Mouse (Mus musculus) MEL (cell line): ENCODE data around the gene Pcdh20. TPM values are rescaled to one million over a fixed set of nuclear protein-coding genes. Genes with fewer than 3 reads are reported as not detected.

Experiments used
- DNase-seq: peaks from one replicate; pipeline ENCODE4 v3.0.0; 2011; ENCODE audit warnings: low read depth, low spot score
- H3K27ac ChIP-seq: 2 replicates; pipeline ENCODE4 v1.5.1; 2012; ENCODE audit warnings: low read depth, mild to moderate bottlenecking, control low read depth, low read length, moderate library complexity; ENCODE audit not compliant: control insufficient read depth
- H3K27me3 ChIP-seq, 2 experiments: fragments of 150-350 bp in 1 of 2; sonication (generic) in 1 of 2; 2 replicates each; pipeline ENCODE4 v1.6.1; 2012; ENCODE audit warnings: low read length in 2 of 2, mild to moderate bottlenecking in 2 of 2, improper control_type of control experiment in 1 of 2, moderate library complexity in 1 of 2; ENCODE audit not compliant: insufficient read depth in 2 of 2, control insufficient read depth in 1 of 2
- H3K36me3 ChIP-seq, 2 experiments: 2 replicates each; pipeline ENCODE4 v1.6.1; 2012 to 2014; ENCODE audit warnings: low read length in 2 of 2, improper control_type of control experiment in 1 of 2, inconsistent platforms in 1 of 2, mild to moderate bottlenecking in 1 of 2; ENCODE audit not compliant: insufficient read depth in 2 of 2, control insufficient read depth in 1 of 2
- H3K4me1 ChIP-seq, 2 experiments: fragments of 150-350 bp in 1 of 2; sonication (generic) in 1 of 2; 2 replicates each; pipeline ENCODE4 v1.6.1; 2012; ENCODE audit warnings: low read length in 2 of 2, improper control_type of control experiment in 1 of 2, mild to moderate bottlenecking in 1 of 2; ENCODE audit not compliant: insufficient read depth in 2 of 2, control insufficient read depth in 1 of 2
- H3K4me3 ChIP-seq, 2 experiments: fragments of 150-350 bp in 1 of 2; sonication (generic) in 1 of 2; 2 replicates each; pipeline ENCODE4 v1.5.1; 2012; ENCODE audit warnings: low read depth in 2 of 2, low read length in 2 of 2, mild to moderate bottlenecking in 2 of 2, moderate library complexity in 2 of 2, control low read depth in 1 of 2, improper control_type of control experiment in 1 of 2; ENCODE audit not compliant: control insufficient read depth in 1 of 2, insufficient read depth in 1 of 2
- H3K79me2 ChIP-seq: 2 replicates; pipeline ENCODE4 v1.6.1; 2012; ENCODE audit warnings: mild to moderate bottlenecking, low read length, moderate library complexity; ENCODE audit not compliant: control insufficient read depth, poor library complexity, insufficient read depth
- H3K9ac ChIP-seq: 2 replicates; pipeline ENCODE4 v1.6.1; 2012; ENCODE audit warnings: low read depth, mild to moderate bottlenecking, control low read depth, low read length, moderate library complexity; ENCODE audit not compliant: control insufficient read depth, poor library complexity, severe bottlenecking
- H3K9me3 ChIP-seq: fragments of 150-350 bp; sonication (generic); replicated peaks from 2 replicates; pipeline ENCODE4 v1.6.1; 2012; ENCODE audit warnings: mild to moderate bottlenecking, low read length, improper control_type of control experiment, moderate library complexity; ENCODE audit not compliant: insufficient read depth
- BHLHE40 ChIP-seq: IDR thresholded peaks from 2 replicates; pipeline ENCODE4 v1.6.1; 2012; ENCODE audit warnings: low read depth, mild to moderate bottlenecking, inconsistent platforms, low read length, improper control_type of control experiment, borderline replicate concordance
- CTCF ChIP-seq, 3 experiments: IDR thresholded peaks in 2 of 3; conservative IDR thresholded peaks in 1 of 3; 2 replicates each; pipeline ENCODE4 v1.5.1; 2011 to 2012; ENCODE audit warnings: low read length in 3 of 3, low read depth in 2 of 3, mild to moderate bottlenecking in 2 of 3, improper control_type of control experiment in 1 of 3, inconsistent platforms in 1 of 3, mixed read lengths in 1 of 3, moderate library complexity in 1 of 3; ENCODE audit not compliant: control insufficient read depth in 1 of 3, insufficient read depth in 1 of 3, poor library complexity in 1 of 3, severe bottlenecking in 1 of 3
- E2F4 ChIP-seq: IDR thresholded peaks from 2 replicates; pipeline ENCODE4 v1.6.1; 2011; ENCODE audit warnings: low read depth, low read length, improper control_type of control experiment, borderline replicate concordance
- ELF1 ChIP-seq: IDR thresholded peaks from 2 replicates; pipeline ENCODE4 v1.6.1; 2014; ENCODE audit warnings: low read depth, mild to moderate bottlenecking, inconsistent platforms, low read length, improper control_type of control experiment, moderate library complexity
- GABPA ChIP-seq: IDR thresholded peaks from 2 replicates; pipeline ENCODE4 v1.6.1; 2012; ENCODE audit warnings: low read depth, mild to moderate bottlenecking, inconsistent platforms, low read length, improper control_type of control experiment, moderate library complexity
- KAT2A ChIP-seq: conservative IDR thresholded peaks from 2 replicates; pipeline ENCODE4 v1.6.1; 2012; ENCODE audit warnings: low read depth, low read length, improper control_type of control experiment, inconsistent platforms
- MAFK ChIP-seq: IDR thresholded peaks from 2 replicates; pipeline ENCODE4 v1.6.1; 2011; ENCODE audit warnings: low read depth, mild to moderate bottlenecking, low read length, improper control_type of control experiment, borderline replicate concordance
- MAX ChIP-seq: IDR thresholded peaks from 2 replicates; pipeline ENCODE4 v1.6.1; 2011; ENCODE audit warnings: low read length, improper control_type of control experiment
- MYB ChIP-seq: IDR thresholded peaks from 2 replicates; pipeline ENCODE4 v1.6.1; 2011; ENCODE audit warnings: mild to moderate bottlenecking, low read depth, low read length, improper control_type of control experiment
- RAD21 ChIP-seq: IDR thresholded peaks from 2 replicates; pipeline ENCODE4 v1.6.1; 2011; ENCODE audit warnings: mild to moderate bottlenecking, low read depth, low read length, improper control_type of control experiment
- RCOR1 ChIP-seq: IDR thresholded peaks from 2 replicates; pipeline ENCODE4 v1.6.1; 2012; ENCODE audit warnings: low read depth, mild to moderate bottlenecking, inconsistent platforms, low read length, improper control_type of control experiment
- TBP ChIP-seq: IDR thresholded peaks from 2 replicates; pipeline ENCODE4 v1.8.0; 2011; ENCODE audit warnings: low read depth, low read length, improper control_type of control experiment
- TCF12 ChIP-seq: IDR thresholded peaks from 2 replicates; pipeline ENCODE4 v1.6.1; 2014; ENCODE audit warnings: low read depth, mild to moderate bottlenecking, inconsistent platforms, low read length, improper control_type of control experiment, moderate library complexity
- UBTF ChIP-seq: IDR thresholded peaks from 2 replicates; pipeline ENCODE4 v1.6.1; 2012; ENCODE audit warnings: low read depth, mild to moderate bottlenecking, inconsistent platforms, low read length, improper control_type of control experiment, moderate library complexity, borderline replicate concordance; ENCODE audit not compliant: insufficient read depth
- USF1 ChIP-seq: IDR thresholded peaks from 2 replicates; pipeline ENCODE4 v1.6.1; 2014; ENCODE audit warnings: low read depth, mild to moderate bottlenecking, inconsistent platforms, low read length, improper control_type of control experiment, moderate library complexity
- USF2 ChIP-seq, 2 experiments: IDR thresholded peaks; 2 replicates each; pipeline ENCODE4 v1.6.1; 2011 to 2012; ENCODE audit warnings: improper control_type of control experiment in 2 of 2, low read length in 2 of 2, borderline replicate concordance in 1 of 2, inconsistent platforms in 1 of 2, low read depth in 1 of 2, mild to moderate bottlenecking in 1 of 2; ENCODE audit not compliant: insufficient read depth in 1 of 2
- ZC3H11A ChIP-seq: IDR thresholded peaks from 2 replicates; pipeline ENCODE4 v1.6.1; 2012; ENCODE audit warnings: low read depth, mild to moderate bottlenecking, inconsistent platforms, low read length, improper control_type of control experiment
- ZKSCAN1 ChIP-seq: IDR thresholded peaks from 2 replicates; pipeline ENCODE4 v1.6.1; 2012; ENCODE audit warnings: low read depth, mild to moderate bottlenecking, inconsistent platforms, low read length, improper control_type of control experiment, moderate library complexity
- ZNF384 ChIP-seq: IDR thresholded peaks from 2 replicates; pipeline ENCODE4 v1.6.1; 2012; ENCODE audit warnings: low read depth, mild to moderate bottlenecking, inconsistent platforms, low read length, improper control_type of control experiment
- polyA plus RNA-seq, 2 experiments: library from polyadenylated mRNA; stranded (reverse) in 1 of 2; unstranded in 1 of 2; fragments of >175 nt in 1 of 2; fragments of >200 nt in 1 of 2; gene quantifications; 2 replicates each; pipeline versions ENCODE4 v1.2.1 to v1.2.4; 2012; ENCODE audit warnings: low replicate concordance in 2 of 2, low read depth in 1 of 2; ENCODE audit not compliant: insufficient read length in 2 of 2, insufficient read depth in 1 of 2, missing spikeins in 1 of 2
- total RNA-seq: library from RNA; depleted of rRNA; stranded (reverse); fragments of 300-350 nt; gene quantifications from 2 replicates; pipeline ENCODE4 v1.2.3, GENCODE M21; 2012

Gene Pcdh20
- total and polyA plus RNA-seq, 3 experiments = not detected

DNA sequence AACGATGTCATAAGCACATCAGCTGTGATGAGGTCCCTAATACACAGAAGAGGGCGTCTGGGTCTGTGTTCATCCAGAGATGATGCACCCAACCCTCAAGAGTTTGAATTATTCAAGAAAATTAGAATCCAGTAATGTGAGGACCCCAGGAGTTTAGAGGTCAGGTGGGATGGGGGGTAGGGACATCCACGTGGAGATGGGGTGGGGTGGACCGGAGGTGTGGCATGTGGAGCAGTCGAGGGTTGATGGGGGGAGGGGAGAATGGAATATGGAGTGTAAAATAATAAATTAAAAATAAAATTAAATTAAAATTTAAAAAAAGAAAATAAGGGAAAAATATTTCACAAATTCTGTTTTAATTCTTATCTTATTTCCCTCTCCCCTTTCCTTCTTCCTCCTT is 27.9 kb downstream of the Pcdh20 start:
- Histone ChIP-seq H3K27me3 (no peaks in the 10 kb centered on the region), H3K36me3 (no peaks in the 10 kb centered on the region), H3K79me2 (no peaks in the 10 kb centered on the region), H3K27ac (no peak overlapping the region), H3K4me1 (no peaks in the 10 kb centered on the region), H3K9ac (no peak overlapping the region), H3K4me3 (no peak overlapping the region), H3K9me3 (no peaks in the 10 kb centered on the region)
- DNase-seq = no peak
- TF ChIP-seq CTCF (IDR thresholded peaks at IDR 0.05 in 2 of 3, conservative IDR thresholded peaks at IDR 0.05 in 1 of 3; ENCODE audit: control insufficient read depth in 1 of 3, insufficient read depth in 1 of 3, low read depth in 2 of 3, low read length in 3 of 3, poor library complexity in 1 of 3, severe bottlenecking in 1 of 3) = no peak
- TF ChIP-seq BHLHE40 = no peak
- no peak for TF ChIP-seq USF1
- no peak for TF ChIP-seq TCF12
- no peak for TF ChIP-seq UBTF
- no peak for TF ChIP-seq RCOR1
- no peak for TF ChIP-seq ZNF384

GRCm38 (mm10) chr14:88429393-88429792 is 41.8 kb downstream of the Pcdh20 start:
- DNase-seq = no peak
- H3K27ac ChIP-seq = no peak overlapping the region
- no peak overlapping the region for H3K4me3 ChIP-seq
- TF ChIP-seq BHLHE40 (no peak), MYB (no peak), MAX (no peak), E2F4 (no peak), TBP (no peak), KAT2A (no peak), ZKSCAN1 (no peak), ELF1 (no peak), UBTF (no peak), MAFK (no peak), USF2 (IDR thresholded peaks at IDR 0.05; ENCODE audit: borderline replicate concordance in 1 of 2, insufficient read depth in 1 of 2, low read depth in 1 of 2, low read length in 2 of 2) (no peak)
- H3K9ac ChIP-seq = no peak overlapping the region
- H3K9me3 ChIP-seq = no peaks in the 10 kb centered on the region
- no peaks in the 10 kb centered on the region for H3K4me1 ChIP-seq
- no peaks in the 10 kb centered on the region for H3K27me3 ChIP-seq
- H3K36me3 ChIP-seq = no peaks in the 10 kb centered on the region
- H3K79me2 ChIP-seq = no peaks in the 10 kb centered on the region

- no peaks in the 10 kb centered on the region for H3K4me1 ChIP-seq
- H3K79me2 ChIP-seq = no peaks in the 10 kb centered on the region
- H3K27ac ChIP-seq = no peak overlapping the region
- no peak overlapping the region for H3K9ac ChIP-seq
- H3K27me3 ChIP-seq = no peaks in the 10 kb centered on the region
- no peak for DNase-seq
- H3K36me3 ChIP-seq = no peaks in the 10 kb centered on the region
- no peak overlapping the region for H3K4me3 ChIP-seq
- no peaks in the 10 kb centered on the region for H3K9me3 ChIP-seq
- TF ChIP-seq RAD21 (no peak), ZC3H11A (no peak), GABPA (no peak), KAT2A (no peak), ELF1 (no peak)
- TF ChIP-seq, all 39 proteins: peak for 0
These were observed 43.8 kb downstream of the Pcdh20 start for GRCm38 (mm10) chr14:88427370-88427769.
